Mouse (Mus musculus): ENCODE results near the gene Zdhhc13. TPM values are rescaled to one million over a fixed set of nuclear protein-coding genes. Genes with fewer than 3 reads are reported as not detected.

Zdhhc13 gene
- total RNA-seq, 2 experiments from 2014 or later: 2.5 to 4.8 TPM

DNA sequence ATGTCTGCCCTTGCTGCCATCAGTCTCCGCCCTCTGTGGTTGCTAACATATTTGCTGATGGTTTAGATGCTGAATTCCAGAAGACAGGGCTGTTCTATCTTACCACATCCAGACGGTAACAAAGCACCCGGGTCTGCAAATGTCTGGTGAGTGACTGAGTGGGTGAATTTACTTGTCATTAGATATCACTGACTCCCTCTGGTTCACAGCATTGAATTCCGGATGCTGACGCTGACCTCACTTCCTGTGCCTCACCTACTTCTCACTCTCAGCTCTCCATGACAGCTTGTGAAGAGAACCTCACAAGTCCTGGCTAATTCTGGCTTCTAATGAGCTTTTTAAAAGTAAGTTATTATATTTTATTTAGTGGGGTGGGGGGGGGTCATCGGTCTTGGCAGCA, 48.1 kb downstream of the Zdhhc13 start:
- intact Hi-C loops (cut with DNase I): no loop called here
- DNase-seq: no peak

- DNase-seq: no peak
- intact Hi-C loops (cut with DNase I): no loop called here
Measured at GRCm38 (mm10) chr7:48838434-48838833, 49.6 kb downstream of the Zdhhc13 start.

DNA sequence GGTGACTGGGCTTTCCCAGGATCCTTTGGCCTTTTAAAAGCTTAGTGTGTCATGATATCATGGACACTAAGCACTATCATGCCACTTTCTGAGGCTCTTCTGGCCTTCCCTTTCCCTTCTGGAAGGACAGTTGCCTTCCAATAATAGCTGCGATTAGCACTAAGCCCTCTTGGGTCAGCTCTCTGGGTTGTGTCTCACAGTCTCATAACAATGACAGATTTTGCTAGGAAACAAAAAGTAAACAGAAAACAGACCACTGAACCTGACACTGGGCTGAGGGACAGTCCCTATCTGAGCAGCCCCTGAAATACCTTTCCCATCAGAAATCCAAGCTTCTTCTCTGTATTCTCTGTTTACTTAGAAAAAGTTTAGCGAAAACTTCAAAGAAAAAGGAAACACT, 51.7 kb downstream of the Zdhhc13 start:
- intact Hi-C loops (cut with DNase I): no loop called here
- DNase-seq: no peak

GRCm38 (mm10) chr7:48841538-48841937, 52.7 kb downstream of the Zdhhc13 start:
- no peak for DNase-seq
- intact Hi-C loops (cut with DNase I): no loop called here

- no peak for DNase-seq
- intact Hi-C loops (cut with DNase I): no loop called here
Measured at GRCm38 (mm10) chr7:48842353-48842752, 53.5 kb downstream of the Zdhhc13 start.

- DNase-seq: no peak
- intact Hi-C loops (cut with DNase I): no loop called here
Measured at GRCm38 (mm10) chr7:48843541-48843940, 54.7 kb downstream of the Zdhhc13 start.

GRCm38 (mm10) chr7:48845213-48845973, 56.6 kb downstream of the Zdhhc13 start:
- intact Hi-C loops (cut with DNase I): no loop called here
- no peak for DNase-seq

- intact Hi-C loops (cut with DNase I): no loop called here
- no peak for DNase-seq
Measured at GRCm38 (mm10) chr7:48846755-48847154, 58.0 kb downstream of the Zdhhc13 start.

GRCm38 (mm10) chr7:48847820-48848650, 59.2 kb downstream of the Zdhhc13 start, which contains the start of gene Csrp3:
Gene Csrp3, minus strand, starts transcription at chr7:48848033.
- intact Hi-C loops (cut with DNase I): no loop called here
- no peak for DNase-seq

GRCm38 (mm10) chr7:48851529-48852104, 62.8 kb downstream of the Zdhhc13 start:
- no peak for DNase-seq
- intact Hi-C loops (cut with DNase I): no loop called here

GRCm38 (mm10) chr7:48853496-48853895, 64.7 kb downstream of the Zdhhc13 start:
- no peak for DNase-seq

GRCm38 (mm10) chr7:48855461-48855860, 66.7 kb downstream of the Zdhhc13 start:
- no peak for DNase-seq
- intact Hi-C loops (cut with DNase I): no loop called here

More at GRCm38 (mm10) chr7:48853496-48853895, 64.7 kb downstream of the Zdhhc13 start:
- intact Hi-C loops (cut with DNase I): no loop called here

GRCm38 (mm10) chr7:48858257-48858656, 69.5 kb downstream of the Zdhhc13 start:
- no peak for DNase-seq
- intact Hi-C loops (cut with DNase I): no loop called here

DNA sequence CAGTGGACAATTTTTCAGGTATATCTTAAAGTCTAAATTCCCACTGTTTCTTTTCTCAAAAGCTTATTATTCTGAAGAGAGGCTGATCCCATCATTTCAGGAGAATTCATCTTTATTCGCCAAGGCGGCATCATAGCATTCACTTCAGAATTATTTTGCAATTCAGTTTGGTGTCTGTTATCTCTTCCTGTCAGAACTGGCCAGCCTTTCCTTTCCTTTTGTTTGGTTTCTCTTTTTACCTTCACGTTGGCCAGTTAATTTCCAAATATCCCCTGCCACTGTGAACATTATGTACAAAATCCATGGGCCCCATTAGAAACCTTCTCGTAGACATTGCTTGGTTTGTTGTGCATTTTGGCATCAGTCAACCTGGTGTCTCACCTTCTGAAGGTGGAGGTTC, 70.6 kb downstream of the Zdhhc13 start:
- DNase-seq: no peak
- intact Hi-C loops (cut with DNase I): no loop called here

DNA sequence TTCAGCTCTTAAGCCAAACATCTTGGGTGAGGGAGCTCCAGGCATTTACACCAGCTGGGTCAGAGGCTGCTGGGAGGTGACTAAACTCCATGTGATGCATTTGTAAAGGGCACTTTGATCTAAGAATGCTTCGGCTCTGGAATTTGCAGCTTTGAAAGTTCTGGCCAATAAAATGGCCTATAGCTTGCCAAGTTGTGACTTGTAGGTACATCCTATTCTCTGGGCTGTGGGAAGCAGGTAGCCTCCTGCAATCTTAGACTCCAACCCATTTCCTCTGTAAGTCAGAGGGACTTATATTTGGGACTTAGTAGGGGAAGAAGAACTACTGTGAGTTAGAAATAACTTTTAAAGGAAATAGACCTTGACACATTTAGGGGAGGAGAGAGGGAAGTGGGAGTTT, 72.1 kb downstream of the Zdhhc13 start:
- intact Hi-C loops (cut with DNase I): no loop called here
- no peak for DNase-seq

- intact Hi-C loops (cut with DNase I): no loop called here
- no peak for DNase-seq
Measured at GRCm38 (mm10) chr7:48861796-48862195, 73.0 kb downstream of the Zdhhc13 start.

DNA sequence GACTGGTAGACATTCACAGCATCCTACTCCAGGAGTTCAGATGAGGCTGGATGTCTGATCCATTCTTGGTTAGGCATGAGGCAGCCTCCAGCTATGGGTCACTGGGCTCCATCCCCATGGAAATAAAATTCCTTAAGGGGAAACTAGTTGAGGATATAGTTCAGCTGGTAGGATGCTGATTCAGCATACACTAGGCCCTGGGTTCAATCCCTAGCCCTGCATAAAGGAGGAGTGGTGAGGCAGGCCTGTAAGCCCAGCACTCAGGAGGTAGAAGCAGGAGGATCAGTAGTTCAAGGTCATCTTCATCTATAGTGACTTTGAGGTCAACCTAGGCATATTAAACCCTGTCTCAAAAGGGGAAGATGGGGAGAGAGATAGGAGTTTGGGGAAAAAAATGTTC, 75.4 kb downstream of the Zdhhc13 start:
- intact Hi-C loops (cut with DNase I): no loop called here
- DNase-seq: no peak

GRCm38 (mm10) chr7:48864671-48865458, 76.1 kb downstream of the Zdhhc13 start:
- intact Hi-C loops (cut with DNase I): no loop called here
- no peak for DNase-seq

GRCm38 (mm10) chr7:48867576-48867975, 78.8 kb downstream of the Zdhhc13 start:
- DNase-seq: no peak
- intact Hi-C loops (cut with DNase I): no loop called here

- DNase-seq: no peak
- intact Hi-C loops (cut with DNase I): no loop called here
Measured at GRCm38 (mm10) chr7:48870144-48870543, 81.3 kb downstream of the Zdhhc13 start.
